Mouse (Mus musculus) neural tube, embryonic 14.5 days (tissue): ENCODE measurements around the gene Cyp1a2. TPM values are rescaled to one million over a fixed set of nuclear protein-coding genes. Genes with fewer than 3 reads are reported as not detected.

Experiments
- ATAC-seq: fragments of 200-750 bp; cut with Nextera tagmentation; 2 replicates; pipeline ENCODE4 v1.8.0; 2017; ENCODE audit warnings: low read depth, mild to moderate bottlenecking, moderate TSS enrichment, moderate library complexity
- H3K27ac ChIP-seq: fragments of 300-500 bp; sonication (generic); 2 replicates; pipeline ENCODE4 v1.5.1; 2014; ENCODE audit warnings: low read depth, mild to moderate bottlenecking, control low read depth, low read length, moderate library complexity, mixed read lengths
- H3K27me3 ChIP-seq: fragments of 300-500 bp; sonication (generic); 2 replicates; pipeline ENCODE4 v1.6.1; 2014; ENCODE audit warnings: low read length; ENCODE audit not compliant: control insufficient read depth, insufficient read depth
- H3K36me3 ChIP-seq: fragments of 300-500 bp; sonication (generic); 2 replicates; pipeline ENCODE4 v1.6.1; 2014; ENCODE audit warnings: low read length, mixed read lengths; ENCODE audit not compliant: control insufficient read depth, insufficient read depth
- H3K4me1 ChIP-seq: fragments of 300-500 bp; sonication (generic); 2 replicates; pipeline ENCODE4 v1.6.1; 2014; ENCODE audit warnings: low read length; ENCODE audit not compliant: control insufficient read depth, insufficient read depth
- H3K4me2 ChIP-seq: fragments of 300-500 bp; sonication (generic); 2 replicates; pipeline ENCODE4 v1.6.1; 2014; ENCODE audit warnings: mild to moderate bottlenecking, low read depth, low read length, control low read depth
- H3K4me3 ChIP-seq: fragments of 300-500 bp; sonication (generic); 2 replicates; pipeline ENCODE4 v1.5.1; 2014; ENCODE audit warnings: low read depth, low read length, control low read depth, mixed read lengths
- H3K9ac ChIP-seq: fragments of 300-500 bp; sonication (generic); replicated peaks from 2 replicates; pipeline ENCODE4 v1.6.1; 2014; ENCODE audit warnings: low read depth, mild to moderate bottlenecking, control low read depth, low read length, mixed read lengths
- H3K9me3 ChIP-seq: fragments of 300-500 bp; sonication (generic); 2 replicates; pipeline ENCODE4 v1.6.1; 2016; ENCODE audit warnings: low read length; ENCODE audit not compliant: control insufficient read depth
- WGBS: fragments of 180-500 bp; shearing (Covaris S2); extraction: QIAGEN DNeasy Blood & Tissue Kit; methylation state at CpG from one replicate; pipeline ENCODE4 v1.1.7; 2014; 5-methylcytosine and 5-hydroxymethylcytosine counted together
- polyA plus RNA-seq: library from polyadenylated mRNA; unstranded; fragments of >200 nt; fragmentation: Nextera tagmentation; extraction: Ambion mirVana; gene quantifications from 2 replicates; pipeline ENCODE4 v1.2.1, GENCODE M21; 2014

Gene Cyp1a2
- polyA plus RNA-seq, 1 experiment from 2014 or later, result not detected

DNA sequence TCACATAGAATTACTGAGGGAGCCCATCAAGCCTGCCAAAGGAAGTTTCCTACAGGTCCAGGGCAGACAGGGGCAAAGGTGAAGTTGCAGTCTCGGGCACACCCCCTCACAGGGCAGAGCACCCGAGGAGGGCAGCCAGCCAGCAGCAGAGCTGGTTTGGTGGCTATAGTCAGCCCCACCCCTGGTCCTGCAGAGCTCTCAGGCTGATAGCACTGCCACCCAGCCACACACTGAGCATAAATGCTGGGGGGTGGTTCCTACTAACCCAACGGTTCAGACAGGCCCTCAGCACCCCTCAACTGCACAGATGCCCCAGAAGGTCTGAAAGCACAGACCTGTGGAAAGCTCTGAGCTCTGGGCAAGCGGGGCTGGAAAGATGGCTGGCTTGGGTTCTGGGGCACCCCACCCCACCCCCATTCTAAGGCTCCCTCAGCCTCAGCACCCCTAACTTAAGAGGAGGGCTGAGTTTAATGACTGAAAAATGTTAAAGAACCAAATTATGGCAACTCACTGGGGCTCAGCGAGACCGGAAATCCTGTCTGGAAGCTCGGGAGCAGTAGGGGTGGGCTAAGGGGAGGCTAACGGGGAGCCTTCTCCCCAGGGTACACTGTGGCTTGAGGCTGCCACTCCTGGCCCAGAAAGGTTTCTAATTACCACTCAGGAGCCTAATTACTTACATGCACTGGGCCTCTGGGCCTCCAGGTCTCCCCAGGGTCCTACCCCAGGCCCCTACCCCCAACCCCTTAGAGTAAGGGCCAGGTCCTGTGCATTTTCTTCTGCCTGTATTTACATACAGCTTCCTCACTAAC, 44.6 kb downstream of the Cyp1a2 start:
- Histone ChIP-seq H3K27ac (no peak overlapping the region), H3K27me3 (no peaks in the 10 kb centered on the region), H3K9ac (no peak overlapping the region), H3K9me3 (no peaks in the 10 kb centered on the region), H3K4me3 (no peak overlapping the region), H3K36me3 (no peaks in the 10 kb centered on the region), H3K4me1 (peaks cover 61% of the 10 kb centered on the region), H3K4me2 (no peak overlapping the region)
- WGBS, result 33% methylated on average over 8 of the region's 8 CpGs
- ATAC-seq, result no peak; the same call in 1 of the 2 replicates

- Histone ChIP-seq H3K4me2 (0 out of 2 replicates have a peak overlapping the region, but pooled peaks have one; percentile 8), H3K36me3 (no peaks in the 10 kb centered on the region), H3K4me3 (no peak overlapping the region), H3K4me1 (peaks cover 51% of the 10 kb centered on the region), H3K9ac (no peak overlapping the region), H3K9me3 (no peaks in the 10 kb centered on the region), H3K27ac (peak overlapping the region; percentile 35; the same call in 1 of the 2 replicates), H3K27me3 (no peaks in the 10 kb centered on the region)
- 51% methylated on average over 6 of the region's 6 CpGs for WGBS
- no peak; the same call in 1 of the 2 replicates for ATAC-seq
Measured at GRCm38 (mm10) chr9:57637741-57638322, 45.7 kb downstream of the Cyp1a2 start.

GRCm38 (mm10) chr9:57637272-57637671, 46.2 kb downstream of the Cyp1a2 start:
- H3K4me3 ChIP-seq, result no peak overlapping the region
- H3K36me3 ChIP-seq, result no peaks in the 10 kb centered on the region
- H3K27ac ChIP-seq, result peak overlapping the region; percentile 45; the same call in 1 of the 2 replicates
- peaks cover 45% of the 10 kb centered on the region for H3K4me1 ChIP-seq
- H3K4me2 ChIP-seq, result no peak overlapping the region
- no peaks in the 10 kb centered on the region for H3K27me3 ChIP-seq
- 72% methylated on average over 3 of the region's 3 CpGs for whole genome bisulfite sequencing
- no peak overlapping the region for H3K9ac ChIP-seq
- no peak for ATAC-seq
- H3K9me3 ChIP-seq, result no peaks in the 10 kb centered on the region

DNA sequence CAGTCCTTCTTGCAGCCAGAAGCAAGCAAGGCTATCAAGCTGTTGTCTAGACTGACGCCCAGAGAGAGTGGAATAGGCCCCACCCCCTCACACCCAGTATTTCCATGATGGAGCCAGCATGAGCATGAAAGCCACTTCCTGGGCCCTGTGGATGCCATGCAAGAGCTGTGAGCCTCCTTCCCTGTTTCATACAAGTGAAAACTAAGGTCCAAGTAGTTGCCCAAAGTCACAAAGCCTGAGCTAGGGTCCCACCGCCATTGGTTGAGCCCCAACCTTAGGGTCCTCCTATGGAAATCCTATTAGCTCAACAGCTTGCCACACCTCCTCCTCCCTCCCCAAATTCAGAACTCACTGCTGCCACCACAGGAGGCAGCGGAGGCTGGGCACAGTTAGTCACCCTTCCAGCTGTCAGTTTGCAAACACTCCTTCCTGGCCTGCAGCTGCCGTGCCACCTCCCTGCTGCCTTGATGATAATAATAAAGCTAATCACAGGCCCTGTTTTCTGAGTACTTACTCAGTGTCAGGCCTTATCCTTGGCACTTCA, 50.0 kb downstream of the Cyp1a2 start:
- no peak overlapping the region for H3K4me2 ChIP-seq
- no peak for ATAC-seq
- 45% methylated on average over 4 of the region's 4 CpGs for WGBS
- H3K27ac ChIP-seq, result no peak overlapping the region
- H3K27me3 ChIP-seq, result no peaks in the 10 kb centered on the region
- no peak overlapping the region for H3K9ac ChIP-seq
- H3K4me1 ChIP-seq, result peaks cover 16% of the 10 kb centered on the region
- H3K9me3 ChIP-seq, result no peaks in the 10 kb centered on the region
- H3K36me3 ChIP-seq, result peaks cover 25% of the 10 kb centered on the region
- no peak overlapping the region for H3K4me3 ChIP-seq

- Histone ChIP-seq H3K4me3 (no peak overlapping the region), H3K9me3 (no peaks in the 10 kb centered on the region), H3K27ac (no peak overlapping the region), H3K27me3 (no peaks in the 10 kb centered on the region), H3K36me3 (peaks cover 54% of the 10 kb centered on the region), H3K4me2 (no peak overlapping the region), H3K4me1 (no peaks in the 10 kb centered on the region), H3K9ac (no peak overlapping the region)
- peak; percentile 75 for ATAC-seq
- 68% methylated on average over 14 of the region's 14 CpGs for WGBS
Measured at GRCm38 (mm10) chr9:57629118-57629874, 54.2 kb downstream of the Cyp1a2 start.

DNA sequence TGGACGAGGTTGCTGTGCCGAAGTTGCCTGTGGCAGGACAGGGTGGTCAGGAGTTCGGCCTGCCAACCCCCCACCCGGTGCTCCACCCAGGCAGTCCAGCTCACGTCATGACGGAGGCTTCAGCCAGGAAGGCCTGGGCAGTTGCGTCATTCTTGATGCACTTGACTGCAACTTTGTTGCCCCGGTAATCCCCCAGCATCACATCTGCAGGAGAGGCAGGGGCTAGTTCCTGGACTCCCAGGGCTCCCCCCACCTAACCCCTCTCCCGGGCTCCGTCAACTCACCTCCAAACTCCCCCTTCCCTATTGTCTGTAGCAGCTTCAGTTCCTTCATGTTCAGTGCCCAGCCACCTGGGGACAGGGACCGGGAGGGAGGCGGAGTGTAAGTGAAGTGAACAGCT, 54.8 kb downstream of the Cyp1a2 start:
- Histone ChIP-seq H3K4me2 (no peak overlapping the region), H3K9ac (no peak overlapping the region), H3K9me3 (no peaks in the 10 kb centered on the region), H3K27me3 (no peaks in the 10 kb centered on the region), H3K4me3 (no peak overlapping the region), H3K27ac (no peak overlapping the region), H3K36me3 (peaks cover 54% of the 10 kb centered on the region), H3K4me1 (no peaks in the 10 kb centered on the region)
- ATAC-seq, result no peak
- WGBS, result 94% methylated on average over 12 of the region's 12 CpGs

DNA sequence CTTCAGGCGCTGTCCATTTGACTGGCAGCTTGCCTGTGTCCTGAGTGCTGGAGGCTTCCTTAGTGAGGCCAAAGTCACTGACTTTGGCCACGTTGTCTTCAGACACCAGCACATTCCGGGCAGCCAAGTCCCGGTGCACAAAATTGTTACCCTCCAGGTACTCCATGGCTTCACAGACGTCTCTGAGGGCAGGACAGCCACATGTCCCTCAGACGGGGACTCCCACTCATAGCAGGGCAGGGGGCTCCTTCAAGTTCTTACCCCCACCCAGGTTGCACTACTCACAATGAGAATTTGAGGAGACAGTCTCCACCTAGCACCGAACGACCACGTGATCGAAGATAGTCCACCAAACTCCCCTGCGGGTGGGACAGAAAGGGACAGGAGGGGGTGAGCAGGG, 55.6 kb downstream of the Cyp1a2 start:
- peaks cover 54% of the 10 kb centered on the region for H3K36me3 ChIP-seq
- ATAC-seq, result no peak
- H3K4me2 ChIP-seq, result no peak overlapping the region
- no peaks in the 10 kb centered on the region for H3K27me3 ChIP-seq
- H3K9me3 ChIP-seq, result no peaks in the 10 kb centered on the region
- no peak overlapping the region for H3K9ac ChIP-seq
- no peak overlapping the region for H3K27ac ChIP-seq
- H3K4me3 ChIP-seq, result no peak overlapping the region
- WGBS, result 95% methylated on average over 11 of the region's 11 CpGs
- no peaks in the 10 kb centered on the region for H3K4me1 ChIP-seq

DNA sequence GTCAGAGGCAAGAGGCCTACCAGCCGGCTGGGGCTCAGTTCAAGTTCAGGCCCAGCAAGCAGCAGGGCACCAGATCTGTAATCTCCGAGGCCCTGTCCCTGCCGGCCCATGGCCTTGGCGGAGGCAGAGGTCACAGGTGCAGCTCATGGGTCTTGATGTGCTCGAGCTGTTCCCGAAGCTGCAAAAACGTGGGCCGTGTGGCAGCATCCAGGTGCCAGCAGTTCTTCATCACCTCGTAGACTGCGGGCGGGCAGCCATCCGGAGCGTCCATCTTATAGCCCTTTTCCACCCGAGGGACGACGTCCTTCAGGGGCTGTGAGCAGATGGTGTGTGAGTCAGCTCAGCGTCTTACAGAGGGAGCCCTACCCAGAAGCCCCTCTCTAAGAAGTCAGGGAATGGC, 56.3 kb downstream of the Cyp1a2 start:
- H3K4me2 ChIP-seq, result no peak overlapping the region
- H3K27me3 ChIP-seq, result no peaks in the 10 kb centered on the region
- no peak for ATAC-seq
- peaks cover 54% of the 10 kb centered on the region for H3K36me3 ChIP-seq
- no peak overlapping the region for H3K4me3 ChIP-seq
- WGBS, result 96% methylated on average over 17 of the region's 17 CpGs
- no peaks in the 10 kb centered on the region for H3K4me1 ChIP-seq
- no peak overlapping the region for H3K27ac ChIP-seq
- H3K9me3 ChIP-seq, result no peaks in the 10 kb centered on the region
- H3K9ac ChIP-seq, result no peak overlapping the region
